In genomic region chr5:139199636-139199994, GRCm38 (mm10) we compare ENCODE assay signal across 8 mouse cellular contexts. TPM values are rescaled to one million over a fixed set of nuclear protein-coding genes. Genes with fewer than 3 reads are reported as not detected.
DNase-seq lines count a peak whose midpoint lies in the region; ATAC-seq and TF ChIP-seq lines count a peak whose summit lies in the region.

No protein-coding gene starts in this region.

- WGBS in cerebellum, adult 2 months = 43% methylated on average over 2 of the region's 2 CpGs
- WGBS in spleen, adult 2 months = 36% methylated on average over 2 of the region's 2 CpGs
- WGBS in liver, embryonic 14.5 days (ENCODE audit: insufficient replicate concordance) = 27% methylated on average over 2 of the region's 2 CpGs

- H3K4me2 ChIP-seq in liver, embryonic 14.5 days (ENCODE audit: low read depth) = peak overlapping the region; percentile 98

- no peak for TF ChIP-seq CTCF in cerebellum, adult 2 months (IDR thresholded peaks at IDR 0.05; ENCODE audit: borderline replicate concordance, insufficient read depth, low read depth, low read length)
- TF ChIP-seq CTCF in spleen, adult 2 months (IDR thresholded peaks at IDR 0.05; ENCODE audit: extremely low read depth, insufficient read depth, insufficient read length, insufficient replicate concordance) = no peak
- no peak for TF ChIP-seq CTCF in liver, embryonic 14.5 days (IDR thresholded peaks at IDR 0.05; ENCODE audit: low read depth)

- H3K9ac ChIP-seq in liver, embryonic 14.5 days (replicated peaks) = peak overlapping the region; percentile 78

- 0 out of 2 replicates have a peak, but pooled peaks cover 1% of the 10 kb centered on the region for H3K36me3 ChIP-seq in spleen, adult 2 months (ENCODE audit: control insufficient read depth, insufficient read depth, low read length)
- H3K36me3 ChIP-seq in liver, embryonic 14.5 days (replicated peaks; ENCODE audit: control insufficient read depth, insufficient read depth, low read depth) = no peaks in the 10 kb centered on the region; the same call in 1 of the 2 replicates

- H3K27ac ChIP-seq in cerebellum, adult 2 months (ENCODE audit: insufficient read depth, low read length) = no peak overlapping the region
- H3K27ac ChIP-seq in spleen, adult 2 months (ENCODE audit: insufficient read depth, low read length) = peak overlapping the region; percentile 86
- peak overlapping the region; percentile 82 for H3K27ac ChIP-seq in liver, embryonic 14.5 days

- ATAC-seq in liver, embryonic 14.5 days (ENCODE audit: insufficient read depth) = no peak
- no peak for ATAC-seq in megakaryocyte-erythroid progenitor cell, adult 5-6 weeks (replicated peaks; ENCODE audit: low FRiP score, low TSS enrichment, poor library complexity, severe bottlenecking)

- no peak; the same call in 1 of the 2 replicates for TF ChIP-seq EP300 in liver, embryonic 14.5 days (IDR thresholded peaks at IDR 0.05; ENCODE audit: low read depth)

- DNase-seq in cerebellum, adult 2 months = no peak
- DNase-seq in cerebellum, adult 9-11 months = no peak
- DNase-seq in spleen, adult 2 months (ENCODE audit: low read depth in 1 of 2, low spot score in 2 of 2) = no peak
- DNase-seq in spleen, postnatal 4 days (ENCODE audit: low spot score in 2 of 2) = no peak
- no peak for DNase-seq in liver, embryonic 14.5 days (ENCODE audit: low read depth in 3 of 3, low spot score in 3 of 3)
- DNase-seq in adrenal gland, adult 8-10 months = no peak
- no peak for DNase-seq in testis, postnatal 14 days (ENCODE audit: low spot score)

- no peak for TF ChIP-seq POLR2A in cerebellum, adult 2 months (IDR thresholded peaks at IDR 0.05; ENCODE audit: borderline replicate concordance, insufficient read depth, low read length)
- no peak for TF ChIP-seq POLR2A in spleen, adult 2 months (IDR thresholded peaks at IDR 0.05; ENCODE audit: low read depth, low read length)

- peaks cover 9% of the 10 kb centered on the region for H3K4me1 ChIP-seq in cerebellum, adult 2 months (ENCODE audit: control insufficient read depth, insufficient read depth, low read length)
- H3K4me1 ChIP-seq in spleen, adult 2 months (ENCODE audit: control insufficient read depth, insufficient read depth, insufficient read length) = peaks cover 21% of the 10 kb centered on the region; the same call in 1 of the 2 replicates
- peaks cover 60 to 72% of the 10 kb centered on the region in 2 experiments for H3K4me1 ChIP-seq in liver, embryonic 14.5 days (replicated peaks; ENCODE audit: control insufficient read depth in 2 of 2, insufficient read depth in 2 of 2, low read length in 1 of 2)

- no peaks in the 10 kb centered on the region for H3K9me3 ChIP-seq in liver, embryonic 14.5 days (ENCODE audit: control insufficient read depth, low read length)

- H3K4me3 ChIP-seq in cerebellum, adult 2 months (replicated peaks; ENCODE audit: insufficient read depth, low read depth, low read length) = peak overlapping the region; percentile 81
- peak overlapping the region; percentile 80; the same call in 1 of the 2 replicates for H3K4me3 ChIP-seq in spleen, adult 2 months (ENCODE audit: extremely low read depth, insufficient read depth, insufficient read length)
- H3K4me3 ChIP-seq in liver, embryonic 14.5 days (ENCODE audit: insufficient read depth in 1 of 2, low read depth in 2 of 2, low read length in 2 of 2) = peak overlapping the region; percentile 74 to 90

- H3K27me3 ChIP-seq in cerebellum, adult 2 months (ENCODE audit: control insufficient read depth, insufficient read depth, low read length) = no peaks in the 10 kb centered on the region
- no peaks in the 10 kb centered on the region for H3K27me3 ChIP-seq in spleen, adult 2 months (ENCODE audit: control insufficient read depth, insufficient read depth, low read length)
- no peaks in the 10 kb centered on the region for H3K27me3 ChIP-seq in liver, embryonic 14.5 days (ENCODE audit: control insufficient read depth, insufficient read depth, low read length)

RNA-seq across cellular contexts. Expression of gene Sun1, which starts 0.8 kb away (rescaled TPM):
- 65.3 and 70.8 TPM in 2 replicates for polyA plus RNA-seq in cerebellum, adult 2 months (2012; rRNA removed)
- polyA plus RNA-seq in spleen, adult 2 months (2012; rRNA removed) = 23.8 and 24.7 TPM in 2 replicates
- 15.4 and 17.9 TPM in 2 replicates for polyA plus RNA-seq in liver, embryonic 14.5 days (2012; rRNA removed)
- polyA plus RNA-seq in liver, embryonic 14.5 days (2014; fragmentation: Nextera tagmentation; extraction: Ambion mirVana) = 19.9 and 21.2 TPM in 2 replicates
- total RNA-seq in adrenal gland, adult 8-10 months (2022) = 100 to 1,000 TPM in 3 of 4 experiments, 10 to 100 TPM in 1; 86.6 to 128 (median 111) TPM
- 89.3 and 93.2 TPM in 2 replicates for total RNA-seq in megakaryocyte-erythroid progenitor cell, adult 5-6 weeks (2014; fragmentation: Nextera tagmentation)
- 72.3 and 92.9 TPM in 2 replicates for total RNA-seq in megakaryocyte-erythroid progenitor cell, adult 5-6 weeks (2017)

RNA-seq across cellular contexts. Expression of gene Dnaaf5, which starts 49.6 kb away (rescaled TPM):
- polyA plus RNA-seq in cerebellum, adult 2 months (2012; rRNA removed) = 7.0 and 7.9 TPM in 2 replicates
- 15.9 and 27.4 TPM in 2 replicates for polyA plus RNA-seq in spleen, adult 2 months (2012; rRNA removed)
- 6.5 and 8.6 TPM in 2 replicates for polyA plus RNA-seq in liver, embryonic 14.5 days (2012; rRNA removed)
- polyA plus RNA-seq in liver, embryonic 14.5 days (2014; fragmentation: Nextera tagmentation; extraction: Ambion mirVana) = 2.0 and 2.2 TPM in 2 replicates
- 10 to 100 TPM; 21.7 to 24.3 (median 22.7) TPM for total RNA-seq in adrenal gland, adult 8-10 months (2022)
- 21.5 and 23.3 TPM in 2 replicates for total RNA-seq in megakaryocyte-erythroid progenitor cell, adult 5-6 weeks (2014; fragmentation: Nextera tagmentation)
- 8.3 and 9.5 TPM in 2 replicates for total RNA-seq in megakaryocyte-erythroid progenitor cell, adult 5-6 weeks (2017)

RNA-seq across cellular contexts. Expression of gene Prkar1b, which starts 49.8 kb away (rescaled TPM):
- polyA plus RNA-seq in cerebellum, adult 2 months (2012; rRNA removed) = 507 and 509 TPM in 2 replicates
- 6.4 and 9.4 TPM in 2 replicates for polyA plus RNA-seq in spleen, adult 2 months (2012; rRNA removed)
- 0.66 and 0.73 TPM in 2 replicates for polyA plus RNA-seq in liver, embryonic 14.5 days (2012; rRNA removed)
- 0.44 and 1.7 TPM in 2 replicates for polyA plus RNA-seq in liver, embryonic 14.5 days (2014; fragmentation: Nextera tagmentation; extraction: Ambion mirVana)
- total RNA-seq in adrenal gland, adult 8-10 months (2022) = 10 to 100 TPM; 38.5 to 62.4 (median 55.9) TPM
- total RNA-seq in megakaryocyte-erythroid progenitor cell, adult 5-6 weeks (2014; fragmentation: Nextera tagmentation) = 3.1 TPM in 1 of 2 replicates, not detected in the other
- not detected in 2 replicates for total RNA-seq in megakaryocyte-erythroid progenitor cell, adult 5-6 weeks (2017)

RNA-seq across cellular contexts. Expression of gene Get4, which starts 52.5 kb away (rescaled TPM):
- 106 and 114 TPM in 2 replicates for polyA plus RNA-seq in cerebellum, adult 2 months (2012; rRNA removed)
- polyA plus RNA-seq in spleen, adult 2 months (2012; rRNA removed) = 91.4 and 137 TPM in 2 replicates
- 48.6 and 56.8 TPM in 2 replicates for polyA plus RNA-seq in liver, embryonic 14.5 days (2012; rRNA removed)
- 107 and 118 TPM in 2 replicates for polyA plus RNA-seq in liver, embryonic 14.5 days (2014; fragmentation: Nextera tagmentation; extraction: Ambion mirVana)
- 100 to 1,000 TPM in 2 of 4 experiments, 10 to 100 TPM in 2; 96.6 to 112 (median 101) TPM for total RNA-seq in adrenal gland, adult 8-10 months (2022)
- total RNA-seq in megakaryocyte-erythroid progenitor cell, adult 5-6 weeks (2014; fragmentation: Nextera tagmentation) = 57.7 and 80.8 TPM in 2 replicates
- 19.5 and 38.6 TPM in 2 replicates for total RNA-seq in megakaryocyte-erythroid progenitor cell, adult 5-6 weeks (2017)

Comparison
In these comparisons a context has a peak if more than half of its experiments do, and no peak if none do; other contexts are left out.
1. RNA of gene Prkar1b, which starts 49.8 kb away (polyA plus RNA-seq): 507 to 509 TPM in cerebellum, adult 2 months; 6.4 to 9.4 TPM in spleen, adult 2 months and 0.44 to 1.7 TPM in liver, embryonic 14.5 days; every median in the first group is over 10 times any median in the second.
2. Peak in every context shown above with its lines, with median percentiles within 50 percentile points of each other: H3K4me3 ChIP-seq.